Mouse (Mus musculus) testis, postnatal 14 days (tissue): ENCODE measurements around the gene Kif3a.

Experiments used
- DNase-seq: peaks from one replicate; pipeline ENCODE4 v3.0.0; 2021; ENCODE audit warnings: low spot score

Kif3a gene

DNA sequence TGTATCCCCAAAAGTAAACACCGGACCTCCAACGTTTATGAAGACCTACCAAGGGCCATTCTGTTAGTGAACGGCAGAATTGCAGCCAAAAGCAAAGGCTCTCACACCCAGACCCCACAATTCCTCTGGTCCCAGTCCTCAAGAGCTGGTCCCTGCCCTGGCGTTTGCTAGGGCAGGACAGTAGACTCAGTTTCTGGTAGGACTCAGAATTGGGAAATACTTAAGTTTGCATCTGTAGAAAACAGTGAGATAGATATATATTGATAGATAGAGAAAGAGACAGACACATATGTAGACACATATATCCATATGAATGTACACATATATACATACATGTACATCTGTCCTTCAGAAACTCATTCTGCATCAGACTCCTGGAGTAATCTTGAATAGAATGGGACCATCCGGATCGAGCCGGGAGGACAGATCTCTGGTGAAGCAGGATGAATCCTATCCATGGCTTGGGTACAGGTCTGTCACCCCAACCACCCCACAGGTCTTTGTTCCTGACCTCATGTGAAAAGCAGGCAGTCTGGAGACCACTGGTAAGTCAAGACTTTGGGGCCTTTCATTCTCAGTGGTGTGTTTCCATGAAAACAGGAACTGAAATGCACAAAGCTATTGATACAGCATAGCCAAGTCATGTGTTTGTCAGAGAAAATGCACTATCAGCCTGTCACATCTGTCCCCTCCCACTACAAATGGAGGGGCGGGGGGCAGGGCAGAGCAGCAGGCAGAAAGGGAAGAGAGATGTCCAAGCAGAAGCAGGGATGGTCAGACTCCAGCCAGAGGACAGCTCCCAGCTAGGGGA is 49.8 kb downstream of the Kif3a start:
- DNase-seq: no peak

DNA sequence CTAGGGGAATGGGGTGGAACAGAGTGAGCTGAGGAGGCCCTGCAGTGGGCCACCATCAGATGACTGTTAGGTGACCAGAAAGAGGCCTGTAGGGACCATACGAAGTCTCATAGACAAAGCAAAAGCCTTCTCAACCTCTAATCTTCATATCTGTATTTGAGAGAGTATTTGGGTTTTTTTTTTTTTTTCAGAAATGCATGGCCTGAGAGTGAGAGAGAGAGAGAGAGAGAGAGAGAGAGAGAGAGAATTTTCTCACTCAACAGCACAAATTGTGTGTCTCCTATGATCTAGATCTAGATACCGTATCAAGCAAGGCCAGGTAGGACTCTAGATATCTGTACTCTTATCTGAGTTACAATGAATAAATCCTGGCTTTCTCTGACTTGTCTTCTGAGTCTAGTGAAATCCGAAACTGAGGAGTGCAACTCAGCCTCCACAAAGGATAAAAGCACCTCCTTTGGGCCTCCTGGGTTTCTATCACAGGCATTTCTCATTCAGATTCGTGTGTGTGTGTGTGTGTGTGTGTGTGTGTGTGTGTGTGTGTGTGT is 50.5 kb downstream of the Kif3a start:
- DNase-seq: no peak

DNA sequence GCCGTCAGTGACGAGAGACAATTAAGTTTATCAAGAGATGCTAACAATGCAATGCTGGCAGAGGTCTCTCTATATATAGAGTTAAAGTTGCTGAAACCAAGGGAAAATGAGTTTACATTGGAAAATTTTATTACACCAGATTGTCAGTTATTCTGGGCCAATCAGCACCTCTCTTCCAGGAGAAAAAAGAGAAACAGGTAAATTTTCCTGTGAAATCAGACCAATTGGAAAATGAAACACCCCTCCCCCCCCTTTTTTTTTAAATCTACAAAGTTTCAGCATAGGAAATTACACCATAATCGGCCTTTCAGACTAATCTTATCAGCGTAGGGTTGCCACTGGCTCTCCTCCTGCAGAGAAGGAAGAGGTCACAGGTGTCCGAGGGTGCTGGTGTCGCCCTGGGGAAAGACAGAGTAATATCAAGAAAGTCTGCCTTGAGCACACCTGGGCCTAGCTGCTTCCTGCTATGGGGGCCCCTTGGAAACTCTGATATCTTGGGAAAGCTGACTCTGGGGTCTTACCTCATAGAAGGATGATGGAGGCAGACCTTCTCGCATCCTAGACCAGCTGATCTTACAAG is 51.5 kb downstream of the Kif3a start, which contains the start of gene Il4:
TSS of gene Il4 (minus strand) at position 51 of the 580 bp plus-strand sequence.
- no peak for DNase-seq

GRCm38 (mm10) chr11:53619428-53619827 is 52.2 kb downstream of the Kif3a start:
- no peak for DNase-seq

DNA sequence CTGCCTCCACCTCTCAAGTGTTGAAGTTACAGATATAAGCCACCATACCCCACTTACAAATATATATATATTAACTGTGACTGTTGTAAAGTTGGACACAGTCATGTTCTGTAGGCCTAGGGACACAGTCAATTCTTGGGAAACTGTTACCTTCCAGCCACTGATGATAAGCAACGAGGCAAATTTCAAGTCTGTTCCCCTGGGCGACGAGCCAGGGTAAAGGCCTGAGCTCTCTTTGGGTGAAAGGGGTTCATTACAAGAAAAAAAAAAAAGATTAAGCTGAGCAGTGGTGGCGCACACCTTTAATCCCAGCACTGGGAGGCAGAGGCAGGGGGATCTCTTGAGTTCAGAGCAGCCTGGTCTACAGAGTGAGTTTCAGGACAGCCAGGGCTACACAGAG is 52.9 kb downstream of the Kif3a start:
- no peak for DNase-seq

- DNase-seq: no peak
Measured at GRCm38 (mm10) chr11:53621582-53622439, 54.6 kb downstream of the Kif3a start.

- DNase-seq: no peak
Measured at GRCm38 (mm10) chr11:53622440-53622806, 55.2 kb downstream of the Kif3a start.

- no peak for DNase-seq
Measured at GRCm38 (mm10) chr11:53623573-53623972, 56.4 kb downstream of the Kif3a start.

DNA sequence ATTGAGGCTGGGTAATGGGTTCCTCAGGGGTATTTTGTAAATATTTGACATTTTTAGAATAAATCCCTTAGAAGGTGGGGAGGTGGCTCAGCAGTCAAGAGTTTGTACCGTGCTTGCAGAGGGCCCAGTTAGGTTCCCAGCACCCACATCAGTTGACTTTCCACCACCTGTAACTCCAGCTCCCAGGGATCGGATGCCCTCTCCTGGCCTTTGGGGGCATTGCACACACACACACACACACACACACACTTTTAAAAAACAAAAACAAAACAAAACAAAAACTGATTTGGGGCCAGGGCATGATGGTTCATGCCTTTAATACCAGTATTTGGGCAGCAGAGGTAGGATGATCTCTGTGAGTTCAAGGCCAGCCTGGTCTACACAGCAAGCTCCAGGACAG is 56.9 kb downstream of the Kif3a start:
- DNase-seq: no peak

GRCm38 (mm10) chr11:53626802-53627373 is 59.7 kb downstream of the Kif3a start:
- no peak for DNase-seq

GRCm38 (mm10) chr11:53627859-53628258 is 60.7 kb downstream of the Kif3a start:
- DNase-seq: peak; percentile 56

- DNase-seq: no peak
Measured at GRCm38 (mm10) chr11:53632122-53632733, 65.0 kb downstream of the Kif3a start.

DNA sequence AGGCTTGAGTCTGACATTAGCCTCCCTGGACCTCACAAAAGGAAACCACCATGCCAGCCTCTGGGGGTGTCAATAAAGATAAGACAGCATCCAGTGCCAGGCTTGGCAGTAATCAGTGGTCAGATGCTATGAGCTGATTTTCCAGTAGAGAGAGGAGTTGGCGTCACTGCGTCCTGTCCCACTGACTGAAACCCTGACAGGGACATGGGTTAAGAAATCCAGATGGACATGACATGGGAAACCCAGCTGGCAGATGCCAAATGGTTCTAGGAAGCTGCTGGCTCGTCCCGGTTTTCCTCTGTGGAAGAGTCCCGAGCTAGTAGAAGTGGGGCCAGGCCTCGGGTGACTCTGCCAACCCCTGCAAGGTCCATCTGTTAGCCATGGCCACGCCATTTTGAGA is 66.5 kb downstream of the Kif3a start:
- DNase-seq: no peak

GRCm38 (mm10) chr11:53634556-53634955 is 67.4 kb downstream of the Kif3a start, which contains the start of gene Il13:
Gene Il13 (minus strand): TSS chr11:53634702.
- DNase-seq: no peak

DNA sequence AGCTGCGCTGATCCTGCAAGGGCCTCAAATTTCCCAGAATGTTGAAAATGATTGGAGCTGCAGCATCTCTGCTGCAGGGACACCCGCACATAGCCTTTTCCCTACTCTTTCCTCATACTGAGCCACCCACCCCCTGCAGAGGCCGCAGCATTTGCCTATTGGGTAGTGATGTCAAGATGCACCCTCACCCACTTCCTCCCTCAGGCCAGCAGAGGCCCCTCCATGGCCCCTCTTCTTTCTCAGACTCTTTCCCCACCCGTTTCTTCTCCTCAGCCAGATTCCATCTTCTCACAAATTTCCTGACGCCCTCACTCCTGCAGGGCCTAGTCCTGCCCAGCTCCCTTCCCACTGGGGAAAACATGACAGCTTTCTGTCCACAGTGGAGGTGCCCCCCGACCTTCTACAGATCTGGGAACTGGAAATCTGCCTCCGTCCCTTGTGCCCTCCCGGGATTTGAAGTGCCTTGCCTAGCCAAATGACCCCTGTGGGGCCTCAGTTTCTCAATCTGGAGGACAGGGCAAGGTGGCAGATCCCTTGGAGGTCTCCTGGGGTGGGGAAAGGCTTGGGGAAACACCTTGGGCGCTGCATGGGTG is 68.5 kb downstream of the Kif3a start:
- no peak for DNase-seq

- no peak for DNase-seq
Measured at GRCm38 (mm10) chr11:53636183-53636646, 69.0 kb downstream of the Kif3a start.

GRCm38 (mm10) chr11:53637046-53637802 is 70.0 kb downstream of the Kif3a start:
- no peak for DNase-seq

DNA sequence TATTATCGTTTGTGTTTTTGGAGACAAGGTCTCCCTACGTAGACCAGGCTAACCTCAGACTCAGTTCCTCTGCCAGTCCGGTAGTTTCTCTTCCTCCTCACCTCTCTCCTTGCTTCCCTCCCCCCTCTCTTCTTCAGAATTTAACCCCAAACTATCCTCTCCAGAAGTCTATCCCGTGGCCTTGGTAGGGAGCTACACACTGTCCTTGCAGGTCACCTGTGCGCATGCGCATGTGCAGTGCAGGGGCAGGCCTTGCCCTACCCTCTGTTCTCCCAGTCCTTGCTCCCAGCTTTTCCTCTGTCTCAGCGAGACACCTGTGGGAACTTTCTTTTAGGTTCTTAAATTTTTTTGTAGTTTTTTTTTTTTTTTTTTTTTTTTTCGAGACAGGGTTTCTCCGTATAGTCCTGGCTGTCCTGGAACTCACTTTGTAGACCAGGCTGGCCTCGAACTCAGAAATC is 70.7 kb downstream of the Kif3a start:
- no peak for DNase-seq

DNA sequence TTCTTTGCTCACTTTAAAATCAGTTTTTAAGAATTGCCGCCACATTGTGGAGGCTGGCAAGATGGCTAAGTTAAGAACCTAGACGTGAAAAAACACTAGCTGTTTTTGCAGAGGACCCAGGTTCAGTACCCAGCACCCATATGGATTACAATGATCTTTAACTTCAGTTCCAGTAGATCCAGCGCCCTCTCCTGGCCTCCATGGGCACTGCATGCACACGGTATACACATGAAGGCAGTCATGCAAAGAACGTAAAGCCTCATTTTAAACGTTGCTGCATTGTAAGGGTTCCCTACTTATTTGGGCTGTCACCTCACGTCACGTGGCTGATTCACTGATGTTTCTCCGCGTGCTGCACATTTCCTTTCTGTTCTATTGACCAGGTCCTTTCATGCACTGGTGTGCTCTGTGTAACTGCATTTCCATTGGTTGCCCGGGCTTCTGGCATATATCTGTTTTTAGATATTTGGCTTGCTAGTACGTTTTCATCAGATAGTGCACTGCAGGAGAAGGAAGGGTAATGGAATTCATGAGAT is 75.6 kb downstream of the Kif3a start:
- DNase-seq: peak; percentile 35

DNA sequence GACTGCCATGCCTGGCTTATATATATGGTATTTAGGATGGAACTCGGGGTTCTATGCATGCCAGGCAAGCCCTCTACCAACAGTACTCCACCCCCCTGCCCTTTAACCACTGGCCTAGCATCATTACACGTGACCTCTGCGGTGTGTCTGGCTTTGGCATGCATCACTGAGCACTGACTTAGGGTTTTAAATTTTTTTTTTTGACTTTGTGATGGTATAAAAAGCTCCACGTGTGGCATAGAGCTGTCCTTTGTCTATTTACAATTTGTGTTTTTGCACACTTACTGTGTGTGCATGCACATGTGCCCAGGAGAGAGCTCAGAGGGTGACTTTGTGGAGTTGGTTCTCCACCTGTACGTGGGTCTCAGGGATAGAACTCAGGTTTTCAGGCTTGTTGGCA is 76.8 kb downstream of the Kif3a start:
- no peak for DNase-seq
